Mouse (Mus musculus): ENCODE data around the gene Lbhd2. TPM values are rescaled to one million over a fixed set of nuclear protein-coding genes. Genes with fewer than 3 reads are reported as not detected.

The Lbhd2 gene
- polyA plus RNA-seq, 1 experiment from 2014 or later, result 12.4 TPM

DNA sequence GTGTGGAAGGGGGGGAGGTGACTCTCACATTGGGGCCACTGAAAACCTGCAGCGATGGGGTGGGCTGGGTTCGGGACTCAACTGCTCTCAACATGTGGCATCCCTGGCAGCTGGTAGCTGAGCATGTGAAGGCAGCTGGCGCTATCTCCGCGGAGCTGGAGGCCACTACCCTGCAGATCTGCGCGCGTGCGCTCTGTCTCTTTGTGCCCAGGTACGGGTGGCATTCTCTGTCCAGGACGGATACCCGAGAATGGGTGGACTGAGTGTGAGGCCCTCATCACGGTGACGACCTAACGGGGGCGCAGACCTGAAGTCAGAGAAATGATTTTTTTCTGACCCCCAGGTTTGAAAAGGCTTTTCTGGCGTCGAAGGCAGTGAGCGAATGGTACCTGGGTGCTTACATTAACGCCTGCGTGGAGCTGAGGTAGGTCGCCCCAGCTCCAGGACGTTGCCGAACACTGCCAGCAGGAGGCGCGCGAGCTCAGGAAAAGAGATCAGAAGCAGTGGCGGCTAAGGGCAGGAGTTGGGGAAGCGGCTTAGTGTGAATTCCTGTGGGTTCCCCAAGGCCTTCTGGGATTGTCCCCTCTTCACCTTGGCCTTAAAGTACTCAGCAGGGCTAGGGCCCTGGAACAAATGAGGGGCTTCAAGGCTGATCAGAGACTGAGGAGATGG, 19.3 kb downstream of the Lbhd2 start:
- ATAC-seq (ENCODE audit: insufficient number of reproducible peaks, low FRiP score, low TSS enrichment, low read depth), result 0 out of 2 replicates have a peak, but pooled peaks have one; percentile 5
- H3K9ac ChIP-seq, result no peak overlapping the region

DNA sequence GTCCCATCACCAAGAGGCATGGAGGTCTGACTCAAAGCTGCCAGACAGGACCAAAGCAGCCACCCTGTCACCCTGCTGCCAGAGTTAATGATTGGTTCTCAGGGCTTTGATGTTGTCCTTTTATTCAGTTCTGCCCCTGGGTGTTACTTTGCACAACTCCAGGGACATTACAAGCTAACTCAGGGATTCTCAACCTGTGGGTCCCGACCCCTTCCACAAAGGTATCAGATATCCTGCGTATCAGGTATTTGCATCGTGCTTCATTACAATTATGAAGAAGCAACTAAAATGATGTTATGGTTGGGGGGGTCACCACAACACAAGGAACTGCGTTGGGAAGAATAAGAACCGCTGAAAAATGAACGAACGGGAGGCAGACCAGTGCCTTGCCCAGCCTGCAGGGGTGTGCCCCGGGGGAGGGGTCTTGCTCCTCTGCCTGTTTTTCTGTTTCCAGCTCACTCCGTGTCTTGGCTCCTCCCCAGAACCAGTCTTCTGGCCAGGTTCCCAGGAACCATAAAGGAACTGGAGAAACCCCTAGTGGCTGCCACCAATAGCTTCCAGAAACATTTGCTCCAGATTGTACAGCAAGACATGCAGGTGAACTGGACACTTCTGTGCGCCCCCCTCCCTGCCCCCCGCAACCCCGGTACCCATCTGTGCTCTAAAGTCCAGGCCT, 21.0 kb downstream of the Lbhd2 start:
- H3K27me3 ChIP-seq, result peaks cover 95% of the 10 kb centered on the region
- H3K36me3 ChIP-seq, result no peaks in the 10 kb centered on the region
- no peak overlapping the region for H3K27ac ChIP-seq
- no peaks in the 10 kb centered on the region for H3K9me3 ChIP-seq
- no peak overlapping the region for H3K9ac ChIP-seq
- peaks cover 76% of the 10 kb centered on the region for H3K4me1 ChIP-seq
- no peak overlapping the region for H3K4me2 ChIP-seq
- WGBS, result 45% methylated on average over 12 of the region's 12 CpGs
- no peak for ATAC-seq (ENCODE audit: insufficient number of reproducible peaks, low FRiP score, low TSS enrichment, low read depth)
- H3K4me3 ChIP-seq, result no peak overlapping the region

More for the DNA sequence above, 19.3 kb downstream of the Lbhd2 start:
- 18% methylated on average over 29 of the region's 29 CpGs for WGBS
- Histone ChIP-seq H3K36me3 (no peaks in the 10 kb centered on the region), H3K4me3 (no peak overlapping the region), H3K27ac (no peak overlapping the region), H3K4me2 (no peak overlapping the region), H3K27me3 (peaks cover 95% of the 10 kb centered on the region), H3K9me3 (no peaks in the 10 kb centered on the region), H3K4me1 (peaks cover 68% of the 10 kb centered on the region)

DNA sequence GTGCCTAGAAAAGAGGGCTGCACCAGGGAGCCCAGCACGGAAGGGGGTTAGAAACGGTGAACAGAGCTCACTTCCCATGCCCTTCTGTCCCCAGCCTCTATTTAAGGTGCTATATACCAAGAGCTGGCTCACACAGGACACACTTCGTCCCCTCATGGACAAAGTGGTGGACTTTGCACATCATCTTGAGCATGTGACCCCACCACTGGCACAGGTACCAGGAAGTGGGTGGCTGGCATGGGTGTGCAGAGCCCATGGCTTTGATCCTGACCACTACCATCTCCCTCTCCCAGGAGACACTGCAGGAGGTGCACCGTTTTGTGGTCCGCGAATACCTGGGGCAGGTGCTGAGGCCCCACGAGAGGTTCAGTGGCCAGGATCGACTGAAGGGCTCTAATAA, 21.8 kb downstream of the Lbhd2 start:
- peaks cover 74% of the 10 kb centered on the region for H3K4me1 ChIP-seq
- H3K4me3 ChIP-seq, result no peak overlapping the region
- no peak overlapping the region for H3K9ac ChIP-seq

DNA sequence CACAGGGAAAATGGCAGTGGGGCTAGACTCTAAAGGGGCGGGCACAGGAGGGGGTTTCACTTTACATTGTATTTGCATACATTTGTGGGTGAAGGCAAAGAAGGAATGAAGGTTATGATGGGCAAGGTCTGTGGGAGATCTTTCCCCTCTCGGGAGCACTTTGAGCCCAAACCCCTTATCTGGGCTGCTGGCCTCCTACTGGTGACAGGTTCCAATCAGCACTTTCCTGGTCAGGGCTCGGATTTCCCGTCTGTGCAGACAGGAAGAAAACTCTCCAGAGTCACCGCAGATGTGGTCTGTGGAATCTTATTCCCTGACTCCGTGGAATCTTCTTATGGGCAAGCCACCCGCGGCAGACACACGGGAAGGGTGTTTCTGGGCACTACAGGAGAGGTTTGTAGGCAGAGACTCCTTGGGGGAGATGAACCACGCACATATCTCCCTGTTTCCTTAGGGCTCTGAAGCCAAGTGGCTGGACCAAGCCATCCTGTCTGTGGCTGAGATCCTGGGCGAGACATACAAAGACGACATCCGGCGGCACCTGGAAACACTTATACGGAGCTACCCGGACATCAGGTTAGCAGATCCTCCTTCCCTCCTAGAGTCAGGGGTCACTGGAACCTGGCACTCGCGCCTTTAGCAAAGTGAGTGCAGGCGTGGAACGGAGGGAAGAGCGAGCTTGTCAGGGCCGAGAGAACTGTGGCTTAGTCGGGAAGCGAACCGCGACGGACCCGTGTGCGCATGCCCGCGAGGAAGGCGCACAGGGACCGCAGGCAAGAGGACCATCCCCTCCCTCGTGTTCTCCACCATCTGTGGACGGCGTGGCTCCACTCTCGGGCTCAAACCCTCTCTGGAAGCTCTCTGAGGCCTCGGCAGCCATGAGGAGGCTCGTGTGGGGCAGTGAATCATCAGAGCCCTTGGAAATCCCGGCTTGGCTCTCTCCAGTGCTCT, 22.6 kb downstream of the Lbhd2 start:
- H3K4me3 ChIP-seq, result peak overlapping the region; percentile 39
- H3K4me2 ChIP-seq, result peak overlapping the region; percentile 78
- WGBS, result under 1% methylated on average over 40 of the region's 40 CpGs
- H3K27me3 ChIP-seq, result peaks cover 81% of the 10 kb centered on the region
- H3K9me3 ChIP-seq, result no peaks in the 10 kb centered on the region
- no peaks in the 10 kb centered on the region for H3K36me3 ChIP-seq
- H3K9ac ChIP-seq, result peak overlapping the region; percentile 18; the same call in 1 of the 2 replicates
- H3K4me1 ChIP-seq, result peaks cover 68% of the 10 kb centered on the region
- 0 out of 2 replicates have a peak, but pooled peaks have one; percentile 27 for ATAC-seq (ENCODE audit: insufficient number of reproducible peaks, low FRiP score, low TSS enrichment, low read depth)
- H3K27ac ChIP-seq, result peak overlapping the region; percentile 8; the same call in 1 of the 2 replicates

More for the DNA sequence above, 21.8 kb downstream of the Lbhd2 start:
- H3K27me3 ChIP-seq, result peaks cover 90% of the 10 kb centered on the region
- ATAC-seq (ENCODE audit: insufficient number of reproducible peaks, low FRiP score, low TSS enrichment, low read depth), result no peak
- no peak overlapping the region for H3K27ac ChIP-seq
- peak overlapping the region; percentile 78; the same call in 1 of the 2 replicates for H3K4me2 ChIP-seq
- 28% methylated on average over 8 of the region's 8 CpGs for WGBS
- no peaks in the 10 kb centered on the region for H3K36me3 ChIP-seq
- no peaks in the 10 kb centered on the region for H3K9me3 ChIP-seq

DNA sequence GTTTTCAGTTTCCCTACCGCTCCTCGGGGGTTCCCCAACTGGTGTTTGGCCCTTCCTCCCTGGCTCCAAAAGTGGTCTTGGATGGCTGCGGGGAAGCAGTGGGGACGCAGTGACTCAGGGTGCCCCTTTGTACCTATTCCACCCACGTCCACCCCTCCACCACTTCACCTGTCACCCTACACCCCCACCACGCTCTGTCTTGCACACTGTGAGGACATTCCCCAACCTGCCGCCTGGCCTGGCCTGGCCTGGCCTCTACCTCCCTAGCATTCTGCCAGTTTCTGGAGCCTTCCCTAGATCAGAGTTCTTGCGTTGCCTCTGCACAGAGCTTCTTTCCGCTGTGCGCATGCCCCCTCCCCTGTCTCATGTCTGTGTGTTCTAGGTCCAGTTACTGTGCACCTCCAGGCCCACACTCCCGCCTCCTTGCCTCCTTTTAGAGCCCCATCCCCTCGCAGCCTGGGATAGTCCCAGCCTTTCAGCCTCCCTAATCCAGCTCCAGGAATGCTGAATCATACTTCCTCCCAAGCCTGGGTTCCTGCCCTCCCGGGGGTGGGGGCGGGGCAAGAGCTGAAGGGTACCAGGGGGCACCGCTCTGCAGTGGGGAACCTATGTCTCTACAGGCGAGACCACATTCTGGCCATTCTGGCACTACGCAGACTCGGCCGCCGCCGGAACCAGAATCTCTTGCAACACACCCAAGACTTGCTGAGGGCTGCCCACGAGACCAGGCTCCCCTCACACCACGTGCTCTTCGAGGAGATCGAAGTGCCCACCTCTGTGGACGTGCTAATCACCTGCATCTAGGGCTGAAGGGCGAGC, 23.6 kb downstream of the Lbhd2 start:
- peaks cover 67% of the 10 kb centered on the region for H3K4me1 ChIP-seq
- 15% methylated on average over 27 of the region's 27 CpGs for WGBS
- no peaks in the 10 kb centered on the region for H3K36me3 ChIP-seq
- H3K4me2 ChIP-seq, result peak overlapping the region; percentile 78
- no peaks in the 10 kb centered on the region for H3K9me3 ChIP-seq
- peak overlapping the region; percentile 39 for H3K4me3 ChIP-seq
- ATAC-seq (ENCODE audit: insufficient number of reproducible peaks, low FRiP score, low TSS enrichment, low read depth), result no peak; the same call in 1 of the 2 replicates
- peaks cover 76% of the 10 kb centered on the region for H3K27me3 ChIP-seq
- H3K27ac ChIP-seq, result no peak overlapping the region
- no peak overlapping the region; the same call in 1 of the 2 replicates for H3K9ac ChIP-seq

DNA sequence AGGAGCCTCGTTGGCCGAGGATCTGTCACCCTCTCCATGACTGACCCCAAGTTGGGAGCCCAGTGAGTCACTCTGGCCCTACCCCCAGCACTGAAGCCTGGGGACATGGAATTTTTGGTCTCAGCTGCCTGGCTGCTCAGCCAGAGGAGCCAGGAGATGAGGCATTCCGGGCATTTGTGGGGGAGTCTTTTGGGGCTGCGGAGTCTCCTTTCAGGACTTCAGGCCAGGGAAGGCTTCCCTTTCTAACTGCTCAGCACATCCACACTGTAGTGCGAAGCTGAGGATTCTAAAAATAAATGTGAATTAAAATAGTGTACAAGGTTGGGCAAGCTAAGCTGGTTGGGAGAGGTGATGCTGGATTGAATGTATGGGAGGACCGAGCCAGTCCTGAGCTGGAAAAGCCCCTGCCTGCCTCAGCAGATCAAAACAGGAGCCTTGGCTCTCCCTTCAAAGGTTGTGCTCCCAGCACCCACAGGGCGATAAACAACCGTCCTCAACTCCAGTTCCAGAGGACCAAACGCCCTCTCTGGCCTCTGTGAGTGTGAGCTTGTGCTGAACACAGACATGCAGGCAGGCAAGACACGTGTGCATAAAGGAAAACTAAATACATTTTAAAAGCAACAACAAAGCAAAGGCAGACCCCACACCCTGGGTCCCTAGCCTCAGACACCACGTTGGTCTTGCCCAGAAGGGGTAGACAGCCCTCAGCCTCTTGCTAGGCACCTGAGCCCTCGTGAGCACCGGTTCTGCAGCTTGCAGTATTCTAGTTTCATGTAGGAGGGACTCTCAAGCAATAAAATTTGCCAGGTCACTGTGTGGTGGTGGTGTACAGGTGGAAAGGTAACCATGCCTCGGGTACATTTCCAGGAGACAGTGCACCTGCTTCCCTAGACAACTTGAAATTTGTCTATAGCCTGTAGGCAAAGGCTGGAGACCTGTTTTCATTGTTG, 24.5 kb downstream of the Lbhd2 start:
- H3K27me3 ChIP-seq, result peaks cover 73% of the 10 kb centered on the region
- peaks cover 59% of the 10 kb centered on the region for H3K4me1 ChIP-seq
- no peak overlapping the region for H3K9ac ChIP-seq
- H3K36me3 ChIP-seq, result no peaks in the 10 kb centered on the region
- no peak overlapping the region for H3K27ac ChIP-seq
- no peak for ATAC-seq (ENCODE audit: insufficient number of reproducible peaks, low FRiP score, low TSS enrichment, low read depth)
- H3K9me3 ChIP-seq, result no peaks in the 10 kb centered on the region
- H3K4me2 ChIP-seq, result no peak overlapping the region
- no peak overlapping the region for H3K4me3 ChIP-seq
- WGBS, result 29% methylated on average over 14 of the region's 14 CpGs

DNA sequence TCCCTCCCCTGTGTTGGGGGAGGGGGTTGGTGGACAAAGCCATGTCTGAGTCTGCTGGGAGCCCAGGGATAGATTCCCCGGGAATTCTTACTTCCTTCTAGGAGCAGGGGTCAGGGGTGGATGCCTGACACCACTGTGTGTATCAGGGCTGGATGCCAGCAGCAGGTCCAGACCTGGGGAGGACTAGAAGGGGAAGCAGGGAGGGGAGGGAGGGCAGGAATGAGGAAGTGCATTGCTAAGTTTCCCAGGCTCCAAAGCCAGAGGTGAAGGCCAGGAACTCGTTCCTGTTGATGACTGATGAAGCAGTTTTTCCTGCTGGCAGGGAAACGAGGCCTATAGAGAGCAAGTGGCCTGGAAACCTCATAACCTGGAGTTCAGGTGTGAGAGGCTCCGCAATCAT, 25.5 kb downstream of the Lbhd2 start:
- H3K4me3 ChIP-seq, result no peak overlapping the region
- ATAC-seq (ENCODE audit: insufficient number of reproducible peaks, low FRiP score, low TSS enrichment, low read depth), result no peak
- H3K4me1 ChIP-seq, result peaks cover 55% of the 10 kb centered on the region
- no peak overlapping the region for H3K27ac ChIP-seq
- H3K27me3 ChIP-seq, result peaks cover 76% of the 10 kb centered on the region
- H3K36me3 ChIP-seq, result no peaks in the 10 kb centered on the region
- no peaks in the 10 kb centered on the region for H3K9me3 ChIP-seq
- H3K9ac ChIP-seq, result no peak overlapping the region
- no peak overlapping the region for H3K4me2 ChIP-seq
- 39% methylated on average over 4 of the region's 4 CpGs for WGBS

DNA sequence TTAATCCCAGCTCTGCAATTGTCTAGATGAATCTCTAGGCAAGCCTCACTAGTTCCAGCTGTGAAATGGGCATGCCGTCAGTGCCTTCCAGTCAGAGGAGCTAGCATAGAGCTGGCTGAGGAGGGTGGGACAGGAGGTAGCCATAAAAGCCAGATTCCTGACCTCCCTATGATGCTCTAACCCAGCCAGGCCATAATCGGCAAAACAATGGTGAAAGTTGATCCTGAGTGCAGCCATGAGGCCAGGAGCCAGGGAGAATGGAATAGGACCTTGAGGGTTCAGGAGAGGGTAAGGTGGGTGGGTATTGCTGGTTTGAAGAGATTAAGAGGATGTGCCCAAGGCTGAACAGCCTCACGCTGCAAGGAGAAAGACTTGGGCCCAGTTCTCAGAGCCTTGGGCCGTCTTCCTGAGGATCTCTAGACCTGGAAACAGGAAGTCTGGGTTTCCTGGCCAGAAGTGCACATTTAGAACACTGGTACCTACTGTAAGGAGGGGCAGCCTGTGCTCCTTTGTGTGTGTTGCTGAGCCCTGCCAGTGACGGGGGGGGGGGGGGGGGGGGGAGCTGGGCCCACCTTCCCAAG, 26.2 kb downstream of the Lbhd2 start:
- no peak overlapping the region for H3K4me2 ChIP-seq
- H3K9ac ChIP-seq, result no peak overlapping the region
- H3K4me3 ChIP-seq, result no peak overlapping the region
- ATAC-seq (ENCODE audit: insufficient number of reproducible peaks, low FRiP score, low TSS enrichment, low read depth), result no peak
- no peaks in the 10 kb centered on the region for H3K36me3 ChIP-seq
- no peaks in the 10 kb centered on the region for H3K9me3 ChIP-seq
- peaks cover 47% of the 10 kb centered on the region for H3K4me1 ChIP-seq
- 45% methylated on average over 5 of the region's 5 CpGs for WGBS
- peaks cover 77% of the 10 kb centered on the region for H3K27me3 ChIP-seq
- no peak overlapping the region for H3K27ac ChIP-seq

DNA sequence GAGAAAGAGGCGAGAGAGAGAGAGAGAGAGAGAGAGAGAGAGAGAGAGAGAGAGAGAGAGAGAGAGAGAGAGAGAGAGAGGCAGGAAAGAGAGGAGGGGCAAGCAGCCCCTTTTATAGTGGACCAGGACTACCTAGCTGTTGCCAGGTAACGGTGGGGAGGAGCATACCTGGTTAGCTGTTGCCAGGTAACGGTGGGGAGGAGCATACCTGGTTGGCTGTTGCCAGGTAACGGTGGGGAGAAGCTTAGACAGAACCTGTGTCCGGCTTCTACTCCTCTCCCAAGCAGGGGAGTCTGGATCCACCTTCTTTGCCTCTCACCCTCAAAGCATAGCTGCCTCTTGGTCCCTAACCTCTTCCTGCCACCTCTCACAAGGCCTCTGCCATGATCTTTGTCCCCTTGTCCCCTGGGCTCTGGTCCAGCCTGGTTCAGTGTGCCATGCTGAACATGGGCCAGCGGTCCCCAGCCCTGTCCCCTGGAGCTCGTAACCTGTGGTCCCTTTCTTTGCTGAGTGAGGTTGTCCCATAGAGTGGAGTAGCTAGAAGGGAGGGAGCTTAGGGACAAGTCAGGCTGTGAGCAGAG, 27.6 kb downstream of the Lbhd2 start:
- Histone ChIP-seq H3K9ac (no peak overlapping the region), H3K36me3 (no peaks in the 10 kb centered on the region), H3K4me1 (peaks cover 33% of the 10 kb centered on the region), H3K9me3 (no peaks in the 10 kb centered on the region), H3K27ac (no peak overlapping the region), H3K4me3 (no peak overlapping the region), H3K4me2 (no peak overlapping the region), H3K27me3 (peaks cover 77% of the 10 kb centered on the region)
- ATAC-seq (ENCODE audit: insufficient number of reproducible peaks, low FRiP score, low TSS enrichment, low read depth), result no peak
- 31% methylated on average over 6 of the region's 7 CpGs for WGBS

Measured in limb, embryonic 15.5 days (tissue).